Mouse (Mus musculus): ENCODE results near the gene Rgcc. TPM values are rescaled to one million over a fixed set of nuclear protein-coding genes. Genes with fewer than 3 reads are reported as not detected.
A peak's percentile ranks its signal among the peaks of the same experiment; 100 is the strongest.

The Rgcc gene
- 10 to 100 TPM; 32.3 to 39.8 (median 33.4) TPM for total RNA-seq (2022)

DNA sequence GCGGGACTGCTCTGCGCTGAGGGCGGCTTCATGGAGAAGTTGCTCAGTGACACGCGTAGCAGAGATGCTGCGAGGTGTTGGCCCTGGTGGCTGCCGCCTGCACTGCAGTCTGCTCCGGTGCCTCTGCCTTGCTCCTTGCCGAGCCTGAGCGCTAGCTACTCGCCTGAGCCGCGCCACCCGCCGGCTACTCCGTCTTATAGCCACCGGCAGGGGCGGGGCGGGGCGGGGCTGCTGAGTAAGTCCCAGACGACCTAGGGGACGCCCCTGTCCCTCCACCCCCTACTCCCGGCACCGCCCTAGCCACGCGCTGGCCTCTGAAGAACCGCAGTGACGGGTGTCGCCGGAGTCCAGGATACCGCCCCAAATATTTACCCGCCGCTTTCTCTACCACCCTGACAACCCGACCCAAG, at the start of gene Rgcc:
Gene Rgcc (minus strand): TSS at position 180 of the 410 bp plus-strand sequence.
- peak; percentile 88 to 90 for DNase-seq (ENCODE audit: low spot score in 2 of 2)

DNA sequence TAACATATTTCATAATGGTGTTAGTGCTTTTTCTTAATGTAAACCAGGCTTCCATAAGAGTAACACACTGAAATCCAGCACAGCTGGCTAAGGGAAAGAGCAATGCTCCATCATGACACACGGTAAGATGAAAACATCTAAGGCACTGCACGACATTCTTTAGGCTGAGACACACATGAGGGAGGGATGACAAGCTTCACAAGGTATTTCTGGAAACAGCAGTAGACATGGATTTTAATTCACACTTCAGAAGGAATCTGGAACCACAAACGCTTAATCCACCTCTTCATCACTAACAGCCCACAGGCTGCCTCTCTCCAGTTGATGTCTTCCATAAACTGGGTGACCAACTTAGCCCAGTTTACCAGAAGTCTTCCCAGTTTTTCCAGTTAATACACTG, 44.9 kb upstream of the Rgcc start:
- no peak for DNase-seq (ENCODE audit: low spot score in 2 of 2)

DNA sequence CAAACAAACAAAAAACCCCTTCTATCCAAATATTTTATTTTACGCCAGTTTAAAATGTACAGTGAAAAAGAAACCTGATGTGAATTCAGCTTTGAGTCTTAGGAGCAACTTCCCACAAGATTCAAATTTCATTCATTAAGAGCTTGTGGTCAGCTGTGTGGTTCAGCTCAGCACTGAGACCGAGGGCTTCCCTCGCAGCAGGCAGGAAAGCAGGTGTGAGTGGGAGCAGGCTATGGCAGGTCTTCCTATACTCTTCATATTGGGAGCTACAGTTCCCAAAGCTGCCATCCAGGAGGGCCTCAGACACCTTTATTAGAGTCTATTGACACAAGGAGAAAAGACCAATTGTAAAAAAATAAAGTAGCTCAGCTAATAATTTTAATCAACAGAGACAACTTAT, 34.2 kb upstream of the Rgcc start:
- DNase-seq (ENCODE audit: low spot score in 2 of 2), result no peak

DNA sequence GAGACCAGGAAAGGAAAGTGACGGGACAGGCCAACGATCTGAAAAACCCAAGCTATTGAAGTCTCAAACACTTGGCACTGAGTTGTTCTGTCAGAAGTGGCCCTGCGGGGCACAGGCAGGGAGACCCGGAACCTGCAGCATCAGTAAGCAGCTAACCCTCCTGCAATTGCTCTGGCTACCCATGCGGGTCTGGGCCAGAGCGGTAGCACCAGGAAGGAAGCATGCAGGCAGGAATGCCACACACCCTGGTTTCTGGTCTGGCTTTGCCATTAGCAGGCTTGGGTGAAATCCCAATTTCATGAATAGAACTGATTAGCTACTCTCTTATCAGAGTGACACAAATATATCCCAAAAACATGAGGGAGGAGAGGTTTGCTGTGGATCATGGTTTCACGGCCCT, 30.5 kb upstream of the Rgcc start:
- no peak for DNase-seq (ENCODE audit: low spot score in 2 of 2)

DNA sequence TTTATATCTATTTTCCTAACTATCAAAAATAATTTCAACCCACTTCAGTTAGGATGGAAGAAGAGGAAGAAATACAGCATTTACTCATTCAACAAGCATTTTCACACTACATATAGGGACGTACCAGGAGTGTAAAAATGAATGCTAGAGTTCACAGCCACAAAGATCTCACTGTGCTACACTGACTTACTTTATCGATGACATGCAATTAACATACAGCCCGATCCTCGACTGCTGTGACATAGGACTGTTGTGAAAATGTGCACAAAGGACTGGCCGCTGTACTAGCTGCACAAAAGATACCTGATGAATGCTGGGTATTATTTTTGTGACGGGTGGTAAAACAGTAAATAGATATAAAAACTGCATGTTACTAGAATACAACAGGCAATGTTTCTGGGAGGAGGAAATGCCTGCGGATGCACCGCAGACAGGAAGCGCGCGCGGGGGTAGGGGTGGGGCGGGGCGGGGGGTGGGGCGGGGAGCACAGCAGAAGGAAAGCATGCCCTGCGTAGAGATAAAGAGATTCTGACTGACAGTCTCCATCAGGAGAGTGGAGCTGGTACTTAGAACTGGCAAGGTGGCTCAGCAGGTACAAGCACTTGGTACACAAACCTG, 29.6 kb upstream of the Rgcc start:
- no peak for DNase-seq (ENCODE audit: low spot score in 2 of 2)

DNA sequence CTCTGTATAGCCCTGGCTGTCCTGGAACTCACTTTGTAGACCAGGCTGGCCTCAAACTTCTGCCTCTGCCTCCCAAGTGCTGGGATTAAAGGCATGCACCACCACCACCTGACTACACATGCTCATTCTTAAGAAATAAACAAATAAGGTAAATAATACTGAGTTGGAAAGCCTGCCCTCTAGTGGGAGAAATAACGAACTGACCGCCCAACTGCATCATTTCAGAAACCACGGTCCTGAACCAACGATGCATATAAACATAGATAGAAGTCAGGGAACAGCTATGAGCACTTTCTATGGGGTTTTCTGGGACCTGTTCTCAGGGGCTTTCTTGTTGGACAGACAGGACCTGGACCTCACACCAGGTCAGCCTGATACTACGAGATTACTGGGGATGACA, 25.6 kb upstream of the Rgcc start:
- peak in 1 of 2 experiments; percentile 42 for DNase-seq (ENCODE audit: low spot score in 2 of 2)

DNA sequence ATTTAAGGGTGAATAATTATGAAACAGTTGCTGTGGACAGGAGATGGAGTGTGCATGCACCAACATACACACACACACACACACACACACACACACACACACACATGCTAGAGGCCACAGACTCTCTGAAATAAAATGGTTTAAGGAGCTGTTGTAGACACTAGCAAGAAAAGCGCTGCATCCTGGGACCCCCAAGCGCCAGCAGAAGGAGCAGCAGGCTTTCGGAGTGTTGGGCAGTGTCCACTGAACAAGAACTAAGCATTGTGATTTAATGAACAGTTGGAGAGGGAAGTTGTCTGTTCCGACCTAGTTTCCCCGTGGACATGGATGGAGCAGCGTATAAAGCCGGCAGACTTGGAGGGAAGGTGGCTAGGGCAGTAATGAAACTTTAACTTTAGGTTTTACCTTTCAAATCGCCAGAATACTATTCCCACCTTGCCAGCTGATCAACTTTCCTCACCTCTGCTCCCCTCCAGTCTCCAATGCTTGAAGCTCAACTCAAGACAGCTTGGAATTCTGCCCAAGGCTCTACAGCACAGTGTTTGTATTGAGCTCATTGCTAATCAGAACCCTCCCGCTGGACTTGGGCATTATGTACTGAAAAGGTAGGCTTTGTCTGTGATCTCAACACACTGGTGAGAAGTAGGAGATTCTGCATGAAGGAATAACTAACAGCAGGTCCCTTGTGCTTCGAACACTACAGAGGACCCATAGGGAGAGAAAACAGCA, 22.8 kb upstream of the Rgcc start:
- no peak for DNase-seq (ENCODE audit: low spot score in 2 of 2)

DNA sequence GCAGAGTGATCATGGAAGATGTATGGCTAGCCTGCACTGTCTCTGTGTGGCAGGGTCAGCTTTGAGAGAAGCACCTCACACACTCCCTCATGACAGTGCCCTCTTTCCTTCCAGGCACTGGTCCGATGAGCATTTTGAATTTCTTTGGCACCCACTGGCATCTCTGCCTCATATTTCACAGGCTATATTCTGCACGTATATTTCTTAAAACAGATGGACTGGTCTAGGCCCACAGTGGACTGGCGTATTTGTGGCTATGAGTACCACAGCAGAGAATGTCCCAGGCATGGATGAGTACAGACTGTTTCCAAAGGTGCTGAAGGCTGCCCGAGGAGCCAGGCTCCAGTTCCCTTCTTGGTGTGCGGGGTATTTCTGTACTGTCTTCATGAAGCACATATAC, 20.4 kb upstream of the Rgcc start:
- no peak for DNase-seq (ENCODE audit: low spot score in 2 of 2)

DNA sequence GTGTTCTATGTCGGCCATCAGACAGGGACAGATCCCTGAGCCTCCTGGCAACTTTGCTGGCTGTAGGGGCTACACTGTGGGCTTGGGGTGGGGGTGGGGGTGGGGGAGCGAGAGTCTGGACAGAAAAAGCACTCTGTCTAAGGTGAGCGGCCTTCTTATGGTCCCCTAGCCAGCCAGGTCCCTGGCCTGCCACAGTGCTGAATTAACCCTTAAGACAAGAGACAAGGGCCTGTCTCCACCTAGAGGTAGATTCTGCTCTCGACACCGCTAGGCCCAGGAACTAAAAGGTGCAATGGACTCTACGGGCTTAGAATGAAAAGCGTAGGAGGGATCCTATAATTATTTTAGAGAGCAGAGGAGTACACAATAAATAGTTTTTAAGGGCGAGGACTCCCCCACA, 19.7 kb upstream of the Rgcc start:
- DNase-seq (ENCODE audit: low spot score in 2 of 2), result no peak

DNA sequence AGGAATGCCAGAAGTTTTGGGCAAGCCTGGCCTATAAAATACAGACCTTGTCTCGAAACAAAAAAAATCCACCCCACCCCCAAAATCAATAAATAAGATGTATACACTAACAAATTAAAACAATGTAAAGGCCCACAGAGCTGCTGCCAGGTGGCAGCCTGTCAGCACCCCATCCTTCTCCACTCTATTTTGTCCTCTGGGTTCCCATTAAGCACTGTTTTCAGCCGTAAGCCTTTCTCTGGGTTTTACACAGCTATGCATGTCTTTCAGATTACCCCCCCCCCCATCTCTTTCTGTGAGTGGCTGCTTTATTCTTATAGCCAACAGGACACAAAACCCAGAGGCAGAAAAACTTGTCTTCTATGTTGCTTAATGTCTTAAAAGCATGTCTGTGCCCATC, 16.2 kb upstream of the Rgcc start:
- no peak for DNase-seq (ENCODE audit: low spot score in 2 of 2)

DNA sequence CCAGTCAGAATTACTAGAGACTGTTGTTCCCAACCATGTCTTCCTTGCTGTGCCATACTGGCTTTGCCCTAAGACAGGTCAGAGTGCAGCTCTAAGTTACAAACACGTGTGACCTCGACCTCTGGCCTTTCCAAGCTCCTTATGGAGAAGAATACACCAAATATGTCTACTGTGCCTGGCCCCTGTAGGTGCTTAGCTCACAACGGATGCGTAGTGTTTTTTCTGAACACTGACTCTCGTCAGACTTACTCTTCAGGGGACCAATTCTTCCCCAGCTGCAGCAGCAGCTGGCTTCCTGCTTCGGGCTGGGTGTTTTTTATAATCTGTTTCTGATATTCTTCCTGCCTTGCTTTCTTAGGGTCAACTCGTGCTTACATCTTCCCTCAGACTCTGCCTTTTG, 14.4 kb upstream of the Rgcc start:
- no peak for DNase-seq (ENCODE audit: low spot score in 2 of 2)

DNA sequence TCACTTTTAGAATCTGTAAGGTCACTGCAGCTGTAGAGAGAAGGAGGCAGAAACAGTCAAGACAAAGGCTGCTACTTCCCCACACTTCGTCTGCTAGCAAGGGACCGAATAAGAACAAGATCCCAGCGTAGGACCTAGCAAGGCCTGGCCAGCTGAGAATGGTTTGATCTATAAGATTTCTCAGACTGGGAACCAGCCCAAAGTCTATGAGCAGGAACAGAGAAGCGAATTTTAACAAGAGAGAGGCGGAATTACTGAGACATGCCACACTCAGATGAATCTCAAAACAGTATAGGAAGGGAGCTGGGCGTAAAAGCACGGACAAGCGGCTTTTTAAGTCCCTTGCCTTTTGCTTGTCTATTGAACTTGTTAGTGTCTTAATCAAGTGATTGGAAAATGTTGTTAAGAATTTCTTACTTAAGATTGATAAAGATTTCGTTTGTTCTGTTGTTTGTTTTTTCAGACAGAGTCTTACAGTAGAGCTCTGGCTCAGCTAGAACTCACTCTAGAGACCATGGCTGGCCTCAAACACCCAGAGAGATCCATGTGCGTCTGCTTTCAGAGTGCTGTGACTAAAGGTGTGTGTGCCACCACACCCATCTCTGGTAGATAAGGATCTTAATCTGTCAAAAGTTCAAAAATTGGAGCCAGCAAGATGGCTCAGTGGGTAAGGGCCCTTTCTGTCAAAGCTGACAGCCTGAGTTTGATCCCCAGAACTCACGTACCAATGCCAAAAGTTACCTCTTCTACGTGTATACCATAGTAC, 13.0 kb upstream of the Rgcc start:
- DNase-seq (ENCODE audit: low spot score in 2 of 2), result no peak

DNA sequence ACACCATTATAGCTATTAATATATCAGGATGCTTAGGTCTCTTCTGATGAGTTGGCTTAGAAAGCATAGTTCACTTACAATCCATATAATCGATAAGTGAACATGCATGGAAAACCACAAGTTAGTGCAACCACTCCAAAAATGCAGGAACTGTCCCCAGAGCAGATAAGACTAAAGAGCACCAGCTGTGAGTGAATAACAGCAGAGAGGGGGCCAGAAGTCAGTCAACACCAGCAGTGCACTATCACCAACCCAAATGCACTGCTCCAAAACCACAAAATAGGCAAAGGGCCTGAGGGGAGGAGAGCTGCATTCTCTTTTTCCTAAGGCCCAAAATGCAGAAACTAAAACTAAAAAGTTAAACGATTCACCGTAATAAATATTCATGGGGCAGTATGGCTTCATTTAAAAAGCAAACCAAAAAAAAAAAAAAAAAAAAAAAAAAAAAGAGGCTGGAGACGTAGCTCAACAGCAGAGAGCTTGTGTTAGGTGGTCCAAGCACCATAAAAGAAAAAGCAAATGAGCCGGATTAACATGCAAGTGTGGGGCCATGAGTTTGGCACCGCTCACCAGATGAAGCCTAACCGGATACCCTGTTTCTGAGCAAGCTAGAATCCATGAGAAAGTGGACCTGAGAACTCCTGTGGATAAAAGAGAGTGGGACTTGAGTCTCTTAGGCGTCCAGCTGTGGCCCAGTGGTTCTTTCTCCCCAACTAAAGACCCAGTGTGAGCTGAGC, 12.2 kb upstream of the Rgcc start:
- DNase-seq (ENCODE audit: low spot score in 2 of 2), result no peak

DNA sequence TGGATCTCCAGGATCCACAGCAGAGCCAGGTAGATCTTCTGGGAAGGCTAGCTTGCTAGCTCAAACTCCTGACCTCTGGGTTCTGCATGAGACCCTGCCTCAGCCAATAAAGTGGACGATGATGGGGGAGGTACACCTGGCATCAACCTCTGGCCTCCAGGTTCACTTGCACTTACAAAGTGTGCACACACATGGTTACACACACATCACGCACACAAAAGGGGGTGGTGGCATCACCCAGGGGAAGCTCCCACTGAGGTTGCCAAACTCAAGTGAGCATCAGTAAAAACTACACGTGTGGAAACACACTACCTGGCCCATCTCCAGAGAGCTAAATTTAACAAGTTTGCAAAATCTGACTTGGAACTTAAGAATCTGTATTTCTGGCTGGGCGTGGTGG, 11.3 kb upstream of the Rgcc start:
- DNase-seq (ENCODE audit: low spot score in 2 of 2), result no peak

DNA sequence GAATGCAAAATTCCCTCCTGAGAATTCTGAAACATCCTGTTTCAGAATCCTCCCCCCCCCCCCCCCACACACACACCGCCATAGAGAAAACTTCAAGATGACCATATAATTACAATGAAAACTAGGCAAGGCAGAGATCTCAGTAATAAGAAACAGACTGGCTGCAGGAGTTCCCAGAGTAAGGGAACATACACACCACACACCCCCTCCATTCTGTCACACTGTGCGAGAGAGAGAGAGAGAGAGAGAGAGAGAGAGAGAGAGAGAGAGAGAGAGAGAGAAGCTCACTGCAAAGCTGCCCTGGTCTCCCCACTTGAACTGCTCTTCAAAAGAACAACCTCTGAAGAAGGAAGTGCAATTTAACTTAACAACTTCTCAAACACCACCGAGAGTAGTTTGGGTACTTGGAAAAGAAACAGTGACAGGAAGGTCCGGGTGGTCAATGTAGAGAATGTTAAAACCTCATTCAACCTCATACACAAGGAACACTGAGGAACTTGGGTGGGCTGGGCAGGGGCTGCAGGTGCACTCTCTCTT, 10.5 kb upstream of the Rgcc start:
- no peak for DNase-seq (ENCODE audit: low spot score in 2 of 2)

DNA sequence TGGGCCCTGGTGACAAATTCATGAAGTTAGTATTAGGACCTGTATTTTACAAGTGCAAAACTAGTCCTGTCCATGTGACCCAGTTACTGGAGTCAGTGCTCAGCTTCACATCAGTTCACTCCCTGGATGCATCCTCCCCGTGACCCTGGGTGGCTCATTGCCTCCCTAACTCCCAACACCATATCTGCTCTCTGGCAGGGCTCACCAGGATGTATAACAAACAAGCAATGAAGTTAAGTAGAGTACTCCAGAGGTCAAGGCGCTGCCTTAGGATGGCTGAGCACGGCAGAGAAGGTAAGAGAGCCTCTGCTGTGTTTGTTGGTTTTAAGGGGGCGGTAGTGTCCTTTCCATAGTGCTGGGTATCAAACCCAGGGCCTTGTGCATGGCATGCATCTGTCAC, 7.7 kb upstream of the Rgcc start:
- no peak for DNase-seq (ENCODE audit: low spot score in 2 of 2)

DNA sequence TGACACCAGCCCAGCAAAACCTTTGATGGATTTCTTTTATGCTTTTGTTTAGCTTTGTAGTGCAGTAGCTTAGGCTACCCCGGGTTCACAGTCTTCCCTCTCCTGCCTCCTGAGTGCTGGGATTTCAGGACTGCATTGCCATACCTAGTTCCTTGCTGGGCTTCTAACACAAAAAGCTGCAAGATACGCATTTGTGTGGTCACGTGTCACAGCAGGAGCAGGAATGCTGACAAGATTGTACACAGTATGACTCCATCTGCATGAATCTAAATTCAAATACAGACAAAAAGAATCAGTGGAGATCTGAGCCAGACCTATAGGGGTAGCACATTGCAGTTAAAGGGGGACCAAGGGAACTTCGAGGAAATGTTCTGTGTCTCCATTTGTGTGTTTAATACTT, 6.9 kb upstream of the Rgcc start:
- DNase-seq (ENCODE audit: low spot score in 2 of 2), result no peak

DNA sequence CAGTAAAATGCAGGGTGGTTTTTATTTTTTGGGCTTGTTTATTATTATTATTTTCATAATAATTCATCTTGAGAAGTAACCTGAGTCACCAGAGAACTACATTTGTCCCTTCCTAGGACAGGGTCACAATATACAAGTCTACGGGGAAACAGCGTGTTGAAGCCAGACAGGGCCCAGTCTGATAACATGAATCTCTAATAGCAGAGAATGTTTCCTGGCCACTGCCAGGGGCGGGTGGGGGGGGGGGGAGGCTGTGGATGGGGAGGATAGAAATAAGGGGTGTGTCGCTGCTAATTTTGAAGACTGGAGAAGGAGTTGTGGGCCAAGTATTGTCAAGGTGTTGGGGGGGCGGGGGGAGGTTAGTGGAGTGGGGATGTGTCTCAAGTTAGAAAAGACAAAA, 6.5 kb upstream of the Rgcc start:
- no peak for DNase-seq (ENCODE audit: low spot score in 2 of 2)

DNA sequence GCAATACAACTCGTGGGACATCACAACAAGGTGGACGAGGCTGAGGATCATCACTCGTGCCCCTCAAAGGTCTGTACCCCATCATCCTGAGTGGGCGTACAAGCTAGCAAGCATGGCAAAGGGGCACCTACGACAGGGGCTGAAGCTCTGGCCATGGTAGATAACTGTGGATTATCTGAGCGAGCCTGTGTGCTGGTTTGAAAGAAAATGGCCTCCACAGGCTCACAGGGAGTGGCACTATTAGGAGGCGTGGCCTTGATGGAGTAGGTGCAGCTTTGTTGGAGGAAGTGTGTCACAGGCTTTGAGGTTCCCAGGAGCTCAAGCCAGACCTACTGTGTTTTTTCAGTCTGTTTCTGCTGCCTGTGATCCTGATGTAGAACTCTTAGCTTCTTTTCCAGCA, 5.7 kb upstream of the Rgcc start:
- no peak for DNase-seq (ENCODE audit: low spot score in 2 of 2)

DNA sequence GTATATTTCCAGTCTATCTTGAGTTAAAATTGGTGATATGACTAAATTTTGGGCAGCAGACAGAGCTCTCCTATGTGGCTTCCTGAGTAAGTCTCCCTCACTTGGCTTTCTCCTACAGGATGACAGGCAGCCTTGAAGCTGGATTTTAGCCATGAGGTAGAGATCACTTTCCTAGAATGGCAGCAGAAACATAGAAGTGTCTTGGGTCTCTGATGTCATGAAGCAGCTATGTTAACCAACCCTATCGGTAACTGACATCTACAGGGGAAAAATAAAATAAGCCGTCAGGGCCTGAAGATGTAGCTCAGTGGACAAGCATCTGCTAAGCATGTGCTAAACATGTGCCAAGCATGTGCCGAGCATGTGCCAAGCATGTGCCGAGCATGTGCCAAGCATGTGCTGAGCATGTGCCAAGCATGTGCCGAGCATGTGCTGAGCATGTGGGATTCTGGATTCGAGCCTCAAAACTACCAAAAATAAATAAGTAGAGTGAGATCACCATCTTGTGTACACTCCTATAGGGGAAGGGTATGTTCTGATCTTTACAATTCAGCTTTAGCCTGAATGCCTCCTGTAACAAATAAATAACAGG, 3.5 kb upstream of the Rgcc start:
- no peak for DNase-seq (ENCODE audit: low spot score in 2 of 2)

DNA sequence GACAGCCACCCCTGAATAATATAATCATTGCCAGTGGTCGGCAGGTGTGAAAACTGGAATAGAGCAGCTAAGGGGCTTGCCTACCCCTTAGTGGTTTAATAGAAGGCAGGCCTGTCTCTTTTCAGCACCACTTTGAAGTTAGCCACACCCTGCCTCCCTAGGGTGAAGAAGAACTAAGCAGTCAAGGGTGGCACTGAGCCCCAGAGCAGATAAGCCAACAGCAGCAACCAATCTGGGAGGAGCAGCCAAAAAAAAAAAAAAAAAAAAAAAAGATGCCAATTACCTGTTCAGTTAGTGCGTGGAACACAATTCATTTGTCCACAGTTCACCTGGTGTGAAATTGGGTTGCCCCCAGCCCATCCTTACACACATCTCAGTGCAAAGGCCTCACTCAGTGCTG, 1.7 kb upstream of the Rgcc start:
- no peak for DNase-seq (ENCODE audit: low spot score in 2 of 2)

Measured in layer of hippocampus, adult 8-10 months (tissue).